Mouse (Mus musculus): ENCODE data around the gene Tmem25.
A peak's percentile ranks its signal among the peaks of the same experiment; 100 is the strongest.
"Not testable (repeated sequence)": the region's sequence is repeated elsewhere in the genome, so short reads cannot be mapped to it uniquely, and the experiment has no call there.

Tmem25 gene

GRCm38 (mm10) chr9:44772750-44773651 lies 26.1 kb downstream of the Tmem25 start:
- DNase-seq (ENCODE audit: low read depth in 2 of 2, low spot score in 2 of 2): peak; percentile 91 to 93

- peak in 1 of 2 experiments; percentile 9 for DNase-seq (ENCODE audit: low read depth in 2 of 2, low spot score in 2 of 2)
Measured at GRCm38 (mm10) chr9:44772392-44772749, 26.7 kb downstream of the Tmem25 start.

- DNase-seq (ENCODE audit: low read depth in 2 of 2, low spot score in 2 of 2): no peak
Measured at GRCm38 (mm10) chr9:44771376-44771775, 27.7 kb downstream of the Tmem25 start.

- not testable (repeated sequence) for DNase-seq (ENCODE audit: low read depth in 2 of 2, low spot score in 2 of 2)
Measured at GRCm38 (mm10) chr9:44768029-44768394, 31.1 kb downstream of the Tmem25 start.

- DNase-seq (ENCODE audit: low read depth in 2 of 2, low spot score in 2 of 2): peak; percentile 65 to 73
Measured at GRCm38 (mm10) chr9:44767101-44768028, 31.7 kb downstream of the Tmem25 start, which contains the start of the genes Arcn1 and Ift46. Gene Arcn1, minus strand, starts transcription at chr9:44767845. Gene Ift46, plus strand, starts transcription at chr9:44767908.

- no peak for DNase-seq (ENCODE audit: low read depth in 2 of 2, low spot score in 2 of 2)
Measured at GRCm38 (mm10) chr9:44760873-44761272, 38.2 kb downstream of the Tmem25 start.

GRCm38 (mm10) chr9:44748473-44748872 lies 50.6 kb downstream of the Tmem25 start:
- no peak for DNase-seq (ENCODE audit: low read depth in 2 of 2, low spot score in 2 of 2)

GRCm38 (mm10) chr9:44747341-44747740 lies 51.8 kb downstream of the Tmem25 start:
- no peak for DNase-seq (ENCODE audit: low read depth in 2 of 2, low spot score in 2 of 2)

- no peak for DNase-seq (ENCODE audit: low read depth in 2 of 2, low spot score in 2 of 2)
Measured at GRCm38 (mm10) chr9:44746666-44747065, 52.4 kb downstream of the Tmem25 start.

- no peak for DNase-seq (ENCODE audit: low read depth in 2 of 2, low spot score in 2 of 2)
Measured at GRCm38 (mm10) chr9:44745371-44745770, 53.7 kb downstream of the Tmem25 start.

Measured in CD8-positive naive resting alpha-beta T cell, adult 2 months (primary cell).